Mouse (Mus musculus) heart, embryonic 10.5 days (tissue): ENCODE data around the gene A030005K14Rik. TPM values are rescaled to one million over a fixed set of nuclear protein-coding genes. Genes with fewer than 3 reads are reported as not detected.

Experiments used
- DNase-seq: peaks from one replicate; pipeline ENCODE4 v3.0.0-alpha.2; 2017; ENCODE audit warnings: low spot score
- H3K27ac ChIP-seq: fragments of 300-500 bp; sonication (generic); 2 replicates; pipeline ENCODE4 v1.5.1; 2016; ENCODE audit warnings: mild to moderate bottlenecking
- H3K27me3 ChIP-seq: fragments of 300-500 bp; sonication (generic); 2 replicates; pipeline ENCODE4 v1.6.1; 2016; ENCODE audit warnings: mild to moderate bottlenecking; ENCODE audit not compliant: poor library complexity, insufficient read depth, severe bottlenecking
- H3K36me3 ChIP-seq: fragments of 300-500 bp; sonication (generic); 2 replicates; pipeline ENCODE4 v1.6.1; 2016; ENCODE audit warnings: mild to moderate bottlenecking, moderate library complexity
- H3K4me1 ChIP-seq: fragments of 300-500 bp; sonication (generic); 2 replicates; pipeline ENCODE4 v1.6.1; 2016; ENCODE audit warnings: mild to moderate bottlenecking
- H3K4me3 ChIP-seq: fragments of 300-500 bp; sonication (generic); 2 replicates; pipeline ENCODE4 v1.5.1; 2016; ENCODE audit warnings: mild to moderate bottlenecking, moderate library complexity
- H3K9me3 ChIP-seq: fragments of 300-500 bp; sonication (generic); 2 replicates; pipeline ENCODE4 v1.6.1; 2016; ENCODE audit warnings: mild to moderate bottlenecking, moderate library complexity
- WGBS: fragments of 180-500 bp; shearing (Covaris S2); methylation state at CpG from one replicate; pipeline ENCODE4 v1.1.7; 2016; 5-methylcytosine and 5-hydroxymethylcytosine counted together
- polyA plus RNA-seq: library from polyadenylated mRNA; unstranded; fragments of >200 nt; fragmentation: Nextera tagmentation; extraction: Ambion mirVana; gene quantifications from 2 replicates; pipeline ENCODE4 v1.2.1, GENCODE M21; 2016

A030005K14Rik gene
- polyA plus RNA-seq, 1 experiment from 2014 or later, result not detected

DNA sequence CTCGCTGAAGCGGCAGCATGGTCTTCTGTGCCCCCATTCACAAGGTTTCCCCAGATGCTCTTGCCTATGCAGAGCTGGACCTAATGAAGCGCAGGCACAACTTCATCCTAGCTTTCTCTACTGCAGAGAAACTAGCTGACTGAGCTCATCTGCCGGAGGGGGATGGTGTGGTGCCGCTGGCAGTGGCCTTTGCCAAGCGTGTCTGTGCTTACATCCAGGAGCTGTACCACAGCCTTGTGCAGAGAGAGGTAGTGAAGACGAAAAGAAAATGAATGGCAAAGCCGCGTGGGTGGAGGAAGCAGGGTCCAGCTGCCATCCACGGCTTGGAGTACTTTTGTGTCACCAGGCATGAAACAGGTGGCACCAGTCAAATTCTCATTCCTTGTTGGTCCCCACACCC lies 8.0 kb upstream of the A030005K14Rik start:
- no peak overlapping the region for H3K4me3 ChIP-seq
- no peaks in the 10 kb centered on the region for H3K4me1 ChIP-seq
- H3K36me3 ChIP-seq, result no peaks in the 10 kb centered on the region
- WGBS, result 88% methylated on average over 10 of the region's 10 CpGs
- H3K9me3 ChIP-seq, result no peaks in the 10 kb centered on the region
- no peak overlapping the region for H3K27ac ChIP-seq
- DNase-seq, result peak; percentile 59
- H3K27me3 ChIP-seq, result no peaks in the 10 kb centered on the region

DNA sequence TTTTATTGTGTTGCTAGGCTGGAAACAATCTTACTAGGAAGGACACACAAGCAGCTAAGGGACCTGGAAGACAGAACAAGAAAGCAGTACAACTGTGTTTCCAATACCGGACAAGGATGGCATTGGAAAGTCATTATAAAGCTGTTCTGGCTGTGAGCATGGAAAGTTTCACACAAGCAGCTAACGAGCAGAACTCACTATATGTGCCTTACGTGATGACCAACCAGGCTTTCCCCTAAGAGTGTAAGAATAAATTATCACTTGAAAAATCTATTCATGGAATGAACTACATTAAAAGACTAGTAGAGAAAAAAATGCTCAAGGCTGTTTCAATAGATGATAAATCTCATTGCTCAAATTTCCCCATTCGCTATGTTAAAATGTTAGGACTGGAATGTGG lies 7.4 kb upstream of the A030005K14Rik start:
- 92% methylated on average over 4 of the region's 4 CpGs for WGBS
- no peak overlapping the region for H3K4me3 ChIP-seq
- H3K27me3 ChIP-seq, result no peaks in the 10 kb centered on the region
- no peaks in the 10 kb centered on the region for H3K4me1 ChIP-seq
- no peaks in the 10 kb centered on the region for H3K36me3 ChIP-seq
- no peaks in the 10 kb centered on the region for H3K9me3 ChIP-seq
- no peak for DNase-seq
- H3K27ac ChIP-seq, result no peak overlapping the region

DNA sequence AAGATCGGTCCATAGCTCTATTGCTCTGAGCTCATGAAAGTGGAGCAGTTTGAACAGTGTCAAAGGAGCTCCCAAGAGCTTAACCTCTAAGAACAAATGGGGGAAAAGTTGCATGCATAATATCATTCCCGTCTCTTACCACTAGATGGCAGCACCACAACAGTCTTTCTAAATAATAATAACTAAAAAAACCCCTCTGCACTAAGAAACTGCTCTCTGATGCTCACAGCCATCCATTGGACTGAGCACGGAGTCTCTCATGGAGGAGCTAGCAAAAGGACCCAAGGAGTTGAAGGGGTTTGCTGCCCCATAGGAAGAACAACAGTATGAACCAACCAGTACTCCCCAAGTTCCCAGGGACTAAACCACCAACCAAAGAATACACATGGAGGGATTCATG lies 5.7 kb upstream of the A030005K14Rik start:
- 22% methylated on average over 3 of the region's 3 CpGs for WGBS
- H3K36me3 ChIP-seq, result no peaks in the 10 kb centered on the region
- no peaks in the 10 kb centered on the region for H3K27me3 ChIP-seq
- peaks cover 11% of the 10 kb centered on the region for H3K4me1 ChIP-seq
- H3K27ac ChIP-seq, result no peak overlapping the region
- H3K4me3 ChIP-seq, result no peak overlapping the region
- no peak for DNase-seq
- no peaks in the 10 kb centered on the region for H3K9me3 ChIP-seq

DNA sequence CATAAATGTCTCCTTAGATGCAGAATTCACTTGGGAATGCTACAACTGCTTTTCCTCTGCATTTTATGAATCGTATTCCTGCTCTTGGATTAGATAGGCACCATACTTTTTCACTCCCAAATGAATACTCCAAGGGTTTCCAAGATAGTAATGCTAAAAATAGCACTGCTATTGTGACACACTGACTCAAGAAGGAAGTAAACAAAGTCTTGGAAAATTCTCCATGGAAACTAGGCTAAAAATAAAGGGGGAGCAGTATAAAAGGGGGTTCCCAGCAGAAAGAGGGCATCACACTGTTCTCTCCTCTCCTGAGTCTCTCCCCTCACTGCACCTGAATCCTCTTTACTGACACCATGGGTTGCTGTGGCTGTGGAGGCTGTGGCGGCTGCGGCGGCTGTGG lies 1.5 kb upstream of the A030005K14Rik start, which contains the start of gene Krtap28-13:
Gene Krtap28-13, plus strand, starts transcription at position 288 of the 400 bp plus-strand sequence.
- DNase-seq, result no peak
- Histone ChIP-seq H3K4me3 (no peak within 1 kb of the TSS), H3K27ac (peak within 1 kb of the TSS; percentile 64; the same call in 1 of the 2 replicates), H3K36me3 (no peaks in the 10 kb centered on the region), H3K9me3 (no peaks in the 10 kb centered on the region), H3K27me3 (no peaks in the 10 kb centered on the region), H3K4me1 (peaks cover 11% of the 10 kb centered on the region)
- WGBS, result 73% methylated on average over 4 of the region's 4 CpGs

DNA sequence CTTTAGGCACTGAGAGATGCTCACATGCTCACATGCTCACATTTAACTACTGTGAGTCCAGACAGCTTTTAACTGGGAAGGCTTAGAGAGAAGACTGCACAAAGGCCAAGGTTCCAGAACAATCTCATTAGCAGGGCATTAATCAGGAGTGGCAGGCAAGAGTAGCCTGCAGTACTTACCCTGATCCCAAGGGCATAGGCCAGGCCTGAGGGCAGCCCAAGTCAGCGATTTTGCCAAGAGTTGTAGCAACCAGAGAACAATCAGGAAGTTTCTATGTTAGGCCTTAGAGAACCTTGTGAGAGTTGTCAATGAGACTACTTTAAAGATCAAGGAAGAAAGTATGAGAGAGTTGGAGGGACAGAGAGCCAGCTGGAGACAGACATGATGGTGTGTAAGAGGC lies 697 bp downstream of the A030005K14Rik start:
- Histone ChIP-seq H3K4me3 (no peak overlapping the region), H3K4me1 (peaks cover 11% of the 10 kb centered on the region), H3K27me3 (no peaks in the 10 kb centered on the region), H3K36me3 (no peaks in the 10 kb centered on the region), H3K27ac (no peak overlapping the region), H3K9me3 (no peaks in the 10 kb centered on the region)
- 76% methylated on average over 1 of the region's 1 CpGs for WGBS
- peak; percentile 51 for DNase-seq

DNA sequence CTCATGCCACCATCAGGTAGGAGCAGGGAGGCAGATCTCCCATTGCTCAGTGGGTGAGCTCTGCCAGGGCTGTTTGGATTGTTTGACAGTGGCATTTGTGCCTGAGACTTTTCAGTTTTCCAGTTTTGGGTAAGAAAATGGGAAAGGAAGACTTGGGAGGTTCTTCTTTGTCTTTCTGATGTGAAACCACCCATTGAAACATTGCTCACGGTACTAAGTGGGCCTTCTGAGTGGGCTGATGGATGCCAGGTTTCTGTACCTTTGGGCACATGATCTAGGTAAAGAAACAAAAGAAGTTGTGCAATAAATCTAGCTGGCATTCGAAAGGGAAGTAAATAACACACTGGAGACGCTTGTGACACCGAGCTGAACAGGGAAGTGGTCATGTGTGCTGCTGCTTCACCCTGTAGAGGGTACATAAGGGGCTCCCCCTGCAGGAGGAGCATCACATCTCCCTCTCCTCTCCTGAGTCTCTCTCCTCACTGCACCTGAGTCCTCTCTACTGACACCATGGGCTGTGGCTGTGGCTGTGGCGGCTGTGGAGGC lies 14.2 kb downstream of the A030005K14Rik start, which contains the start of gene Gm47969:
Gene Gm47969, plus strand, starts transcription at position 51 of the 546 bp plus-strand sequence.
- 75% methylated on average over 5 of the region's 5 CpGs for WGBS
- no peak for DNase-seq
- no peaks in the 10 kb centered on the region for H3K36me3 ChIP-seq

DNA sequence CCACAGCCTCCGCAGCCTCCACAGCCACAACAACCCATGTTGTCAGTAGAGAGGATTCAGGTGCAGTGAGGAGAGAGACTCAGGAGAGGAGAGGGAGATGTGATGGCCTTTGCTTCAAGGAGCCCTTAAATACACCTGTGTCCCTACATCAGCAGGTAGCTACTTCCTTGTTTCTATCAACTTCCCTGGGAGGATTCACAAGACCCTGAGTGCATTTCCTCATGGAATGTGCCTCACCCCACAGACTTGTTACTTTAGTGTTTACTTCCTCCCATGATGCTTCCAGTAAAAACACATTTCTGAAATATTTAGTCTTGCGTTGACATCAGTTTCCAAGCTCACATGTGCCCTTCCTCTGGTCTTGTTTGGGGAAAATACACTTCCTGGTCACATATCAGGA lies 16.8 kb downstream of the A030005K14Rik start, which contains the start of gene Krtap28-10:
Gene Krtap28-10, minus strand, starts transcription at position 101 of the 400 bp plus-strand sequence.
- WGBS, result 88% methylated on average over 2 of the region's 2 CpGs
- Histone ChIP-seq H3K36me3 (no peaks in the 10 kb centered on the region), H3K9me3 (no peaks in the 10 kb centered on the region), H3K27ac (no peak within 1 kb of the TSS), H3K4me1 (peaks cover 5% of the 10 kb centered on the region; the same call in 1 of the 2 replicates), H3K27me3 (peaks cover 5% of the 10 kb centered on the region; the same call in 1 of the 2 replicates), H3K4me3 (no peak within 1 kb of the TSS)
- no peak for DNase-seq

More for the DNA sequence above, 14.2 kb downstream of the A030005K14Rik start, which contains the start of gene Gm47969:
- peaks cover 5% of the 10 kb centered on the region; the same call in 1 of the 2 replicates for H3K27me3 ChIP-seq
- no peak within 1 kb of the TSS for H3K4me3 ChIP-seq
- H3K9me3 ChIP-seq, result no peaks in the 10 kb centered on the region
- no peak within 1 kb of the TSS for H3K27ac ChIP-seq
- H3K4me1 ChIP-seq, result no peaks in the 10 kb centered on the region

DNA sequence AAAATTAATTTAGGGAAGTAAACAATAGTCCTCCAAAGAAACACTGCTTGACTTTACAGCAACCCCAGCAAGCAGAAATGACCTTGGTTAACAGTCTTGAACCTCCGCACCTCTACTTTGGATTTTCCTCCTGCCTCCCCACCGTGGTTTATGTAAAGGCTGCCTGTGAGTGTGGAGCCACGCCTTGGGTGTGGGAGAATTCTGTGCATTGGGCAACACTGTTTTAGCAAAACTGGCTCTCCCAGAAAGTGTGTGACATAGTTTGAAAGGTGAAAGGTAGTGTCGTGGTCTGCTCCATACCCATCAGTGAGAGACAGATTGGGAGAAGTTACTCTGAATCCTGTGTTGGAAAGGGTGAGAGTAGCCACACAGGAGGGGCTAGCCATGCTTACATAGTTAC lies 20.1 kb downstream of the A030005K14Rik start:
- H3K27ac ChIP-seq, result no peak overlapping the region
- H3K4me3 ChIP-seq, result no peak overlapping the region
- no peaks in the 10 kb centered on the region for H3K9me3 ChIP-seq
- H3K27me3 ChIP-seq, result no peaks in the 10 kb centered on the region
- no peaks in the 10 kb centered on the region for H3K36me3 ChIP-seq
- 78% methylated on average over 4 of the region's 4 CpGs for WGBS
- peaks cover 5% of the 10 kb centered on the region; the same call in 1 of the 2 replicates for H3K4me1 ChIP-seq
- no peak for DNase-seq

DNA sequence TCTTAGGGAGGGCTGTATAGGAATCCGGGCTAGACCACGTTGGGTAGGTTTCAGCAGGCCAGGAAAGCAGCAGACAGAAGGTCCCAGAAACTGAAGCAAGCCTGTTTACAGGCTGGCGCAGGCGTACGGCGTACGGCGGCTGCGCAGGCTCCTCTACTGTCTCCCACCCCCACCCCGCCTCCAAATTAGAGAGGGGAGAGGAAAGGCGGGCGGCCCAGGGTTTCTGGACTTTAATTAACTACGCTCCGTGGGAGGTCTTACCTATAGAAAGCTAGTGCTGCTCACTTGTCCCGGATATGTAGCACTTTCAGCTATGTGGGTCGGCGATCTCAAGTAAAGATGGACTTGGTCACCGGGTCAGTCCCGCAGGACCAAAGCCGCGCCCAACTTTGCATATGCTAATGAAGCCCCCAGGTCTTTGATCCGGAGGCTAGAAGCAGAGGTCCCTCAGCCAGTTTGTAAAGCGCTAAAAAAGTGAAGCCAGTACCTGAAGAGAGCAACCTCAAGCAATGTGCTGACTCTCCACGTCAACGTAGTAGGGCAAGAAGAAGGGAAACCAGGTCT lies 21.0 kb downstream of the A030005K14Rik start, which contains the start of gene Slc19a3:
Gene Slc19a3, minus strand, starts transcription at position 340 of the 564 bp plus-strand sequence.
- Histone ChIP-seq H3K4me3 (peak within 1 kb of the TSS; percentile 69), H3K4me1 (peaks cover 5% of the 10 kb centered on the region; the same call in 1 of the 2 replicates), H3K36me3 (no peaks in the 10 kb centered on the region), H3K27ac (peak within 1 kb of the TSS; percentile 70), H3K27me3 (no peaks in the 10 kb centered on the region), H3K9me3 (no peaks in the 10 kb centered on the region)
- WGBS, result under 1% methylated on average over 25 of the region's 25 CpGs
- peak; percentile 78 for DNase-seq

DNA sequence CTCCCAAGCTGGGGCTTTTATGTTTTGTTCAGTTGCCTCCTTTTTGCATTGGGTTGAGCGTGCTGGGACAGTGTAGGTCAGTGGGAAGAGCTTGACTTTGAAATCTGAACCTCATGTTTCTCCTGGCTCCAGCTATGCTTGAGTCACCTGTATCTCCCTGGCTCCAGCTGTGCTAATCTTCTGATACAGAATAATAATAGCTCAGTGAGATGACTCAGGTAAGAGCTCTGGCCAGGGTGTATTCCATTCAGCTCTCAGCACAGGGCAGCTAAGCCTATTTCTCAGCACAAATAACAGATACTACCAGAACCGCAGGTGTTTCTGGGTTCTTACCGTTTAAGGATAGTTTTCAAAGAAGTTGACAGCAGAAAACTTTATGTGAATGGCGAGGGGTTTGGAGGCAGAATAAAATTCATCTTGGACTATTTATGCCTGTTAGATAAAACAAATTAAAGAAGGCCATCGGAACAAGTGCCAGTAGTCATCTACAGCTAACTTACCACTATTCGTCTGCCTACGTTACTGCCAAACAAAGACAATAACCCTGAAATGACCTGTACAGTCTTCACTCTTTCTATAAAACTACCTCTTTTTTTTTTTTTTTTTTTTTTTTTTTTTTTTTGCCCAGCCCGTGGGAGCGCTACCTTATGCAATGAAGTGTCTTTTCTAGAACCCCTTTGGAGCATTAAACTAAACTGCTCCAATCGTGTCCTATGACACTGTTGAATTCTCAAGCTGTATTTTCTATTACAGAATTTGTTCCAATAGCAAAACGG lies 22.1 kb downstream of the A030005K14Rik start:
- DNase-seq, result no peak
- Histone ChIP-seq H3K4me3 (no peak overlapping the region), H3K9me3 (no peaks in the 10 kb centered on the region), H3K36me3 (no peaks in the 10 kb centered on the region), H3K4me1 (peaks cover 5% of the 10 kb centered on the region; the same call in 1 of the 2 replicates), H3K27me3 (no peaks in the 10 kb centered on the region), H3K27ac (no peak overlapping the region)
- WGBS, result 76% methylated on average over 11 of the region's 11 CpGs

DNA sequence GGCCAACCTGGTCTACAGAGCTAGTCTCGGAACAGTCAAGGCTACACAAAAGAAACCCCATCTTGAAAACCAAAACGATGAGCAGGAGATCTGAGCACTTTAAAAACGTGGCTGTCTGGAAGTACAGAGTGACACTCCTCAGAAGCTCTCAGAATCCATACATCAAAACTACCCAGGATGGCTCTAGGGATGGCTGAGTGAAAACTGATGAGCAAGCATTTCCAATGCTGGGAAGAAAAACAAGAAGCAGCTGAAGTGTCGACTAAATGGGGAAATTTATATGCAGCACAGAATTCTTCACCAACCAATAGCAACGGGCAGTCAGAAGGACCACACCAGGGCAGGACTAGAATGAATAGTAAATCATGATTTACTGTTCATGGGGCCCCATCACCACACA lies 24.7 kb downstream of the A030005K14Rik start:
- H3K9me3 ChIP-seq, result no peaks in the 10 kb centered on the region
- H3K36me3 ChIP-seq, result no peaks in the 10 kb centered on the region
- H3K4me1 ChIP-seq, result peaks cover 5% of the 10 kb centered on the region; the same call in 1 of the 2 replicates
- H3K27me3 ChIP-seq, result no peaks in the 10 kb centered on the region
- H3K27ac ChIP-seq, result no peak overlapping the region
- no peak for DNase-seq
- H3K4me3 ChIP-seq, result no peak overlapping the region
- WGBS, result 66% methylated on average over 5 of the region's 5 CpGs

DNA sequence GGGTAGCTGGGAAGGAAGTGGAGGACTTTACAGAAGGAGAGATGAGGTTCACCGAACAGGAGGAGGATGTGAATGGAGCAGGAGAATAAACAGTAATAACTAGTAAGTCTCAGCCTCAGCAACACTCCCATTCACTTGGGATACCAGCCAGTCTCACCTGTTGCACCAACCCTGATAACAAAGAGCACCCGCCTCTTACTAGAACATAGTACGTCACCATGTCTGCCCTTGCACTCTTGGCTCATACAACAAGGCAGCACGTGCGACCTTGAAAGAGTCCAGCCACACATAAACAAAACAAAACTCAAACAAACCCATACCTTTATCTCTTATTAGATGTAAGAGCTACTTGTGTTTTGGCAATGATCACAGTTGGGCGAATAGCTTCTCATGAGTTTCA lies 26.7 kb downstream of the A030005K14Rik start:
- WGBS, result 84% methylated on average over 6 of the region's 6 CpGs
- DNase-seq, result no peak
- Histone ChIP-seq H3K27ac (no peak overlapping the region), H3K4me1 (peaks cover under 1% of the 10 kb centered on the region; the same call in 1 of the 2 replicates), H3K4me3 (no peak overlapping the region), H3K36me3 (no peaks in the 10 kb centered on the region), H3K9me3 (no peaks in the 10 kb centered on the region), H3K27me3 (no peaks in the 10 kb centered on the region)

DNA sequence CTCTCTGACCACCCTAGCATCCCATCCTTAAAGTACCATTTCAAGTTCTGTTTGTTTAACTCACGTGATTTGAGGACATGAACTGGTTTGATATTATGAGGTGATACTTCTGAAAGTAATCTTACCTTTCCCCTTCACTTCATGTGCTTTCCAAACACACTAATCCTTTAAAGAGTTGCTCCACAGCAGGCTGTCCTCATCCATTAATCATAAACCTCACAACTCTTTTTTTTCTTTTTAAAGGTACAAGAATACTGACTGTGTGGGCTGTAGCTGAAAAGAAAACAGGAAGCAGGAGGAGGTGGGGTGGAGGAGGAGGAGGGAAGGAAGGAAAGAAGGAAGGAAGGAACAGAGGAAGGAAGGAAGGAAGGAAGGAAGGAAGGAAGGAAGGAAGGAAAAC lies 27.2 kb downstream of the A030005K14Rik start:
- Histone ChIP-seq H3K27ac (no peak overlapping the region), H3K27me3 (no peaks in the 10 kb centered on the region), H3K36me3 (no peaks in the 10 kb centered on the region), H3K9me3 (no peaks in the 10 kb centered on the region), H3K4me3 (no peak overlapping the region), H3K4me1 (no peaks in the 10 kb centered on the region)
- DNase-seq, result peak; percentile 45
- WGBS, result 71% methylated on average over 1 of the region's 1 CpGs
